Mouse (Mus musculus) common myeloid progenitor, adult 5-6 weeks (primary cell): ENCODE measurements at regions not wholly inside any gene's neighbourhood (a gene's known extent, or its start where the extent isn't known, plus 50 kb on each side); places are given as distances from the start of the nearest gene placed in this dataset.

Experiments
- ATAC-seq: replicated peaks from 2 replicates; pipeline ENCODE4 v1.8.0; 2016; ENCODE audit warnings: low read depth, mild to moderate bottlenecking, moderate TSS enrichment, inconsistent platforms; ENCODE audit not compliant: poor library complexity, severe bottlenecking

- ATAC-seq, result no peak
Measured at GRCm38 (mm10) chr9:47469576-47469975, 60.4 kb upstream of the Cadm1 start.

GRCm38 (mm10) chr9:47470741-47471140, 59.2 kb upstream of the Cadm1 start:
- ATAC-seq, result no peak

GRCm38 (mm10) chr9:47471767-47472420, 58.1 kb upstream of the Cadm1 start:
- ATAC-seq, result no peak

- ATAC-seq, result no peak
Measured at GRCm38 (mm10) chr9:47473776-47474365, 56.1 kb upstream of the Cadm1 start.

- no peak for ATAC-seq
Measured at GRCm38 (mm10) chr9:47474776-47475175, 55.2 kb upstream of the Cadm1 start.

GRCm38 (mm10) chr9:47477889-47478288, 52.1 kb upstream of the Cadm1 start:
- no peak for ATAC-seq
